ENCODE assay signal across 12 mouse cellular contexts in the genomic region with DNA sequence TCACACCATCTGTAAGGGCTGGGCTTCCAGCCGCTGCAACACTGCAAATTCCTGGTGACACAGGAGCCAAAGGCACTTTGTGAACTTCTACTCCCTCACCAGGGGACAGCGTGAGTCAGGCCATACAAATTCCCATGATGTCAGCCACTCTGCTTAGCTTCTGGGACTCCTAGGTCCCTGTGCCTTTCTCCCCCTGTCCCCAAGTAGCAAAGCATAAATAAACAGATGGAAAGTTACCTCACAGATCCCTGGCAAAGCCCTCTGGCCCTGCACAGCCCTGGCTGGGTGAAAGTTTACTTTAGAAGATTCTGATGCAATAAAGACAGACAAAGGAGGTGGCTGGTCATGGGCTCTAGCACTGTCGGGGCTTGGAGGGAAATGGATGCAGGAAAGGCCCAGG. TPM values are rescaled to one million over a fixed set of nuclear protein-coding genes. Genes with fewer than 3 reads are reported as not detected.
DNase-seq lines count a peak whose midpoint lies in the region; ATAC-seq and TF ChIP-seq lines count a peak whose summit lies in the region.
"Had no signal": no experiment of that assay in that cellular context is flagged by ENCODE, and none has a peak within 500 bp of the region (broad histone marks: within the 10 kb centered on the region; RNA-seq: fewer than 3 reads in every experiment).

No protein-coding gene starts in this region.

- no peak for ATAC-seq in hindbrain, embryonic 12.5 days (ENCODE audit: low FRiP score)

- no peaks in the 10 kb centered on the region for H3K79me2 ChIP-seq in myocyte (ENCODE audit: control insufficient read depth, insufficient read depth)

- H3K4me1 ChIP-seq in hindbrain, embryonic 10.5 days (replicated peaks): peaks cover 23% of the 10 kb centered on the region
- H3K4me1 ChIP-seq in hindbrain, embryonic 12.5 days: peaks cover 6% of the 10 kb centered on the region

- intact Hi-C loops in heart, postnatal 36 days (cut with DNase I): loop anchor here (5.0 kb wide), 1 partner anchor 49 kb away; no protein-coding TSS in a partner anchor

- H3K4me2 ChIP-seq in hindbrain, embryonic 12.5 days (replicated peaks): no peak overlapping the region
- H3K4me2 ChIP-seq in myocyte (ENCODE audit: low read depth): peak overlapping the region; percentile 47

- no peak for TF ChIP-seq POLR2A in myocyte (IDR thresholded peaks at IDR 0.05; ENCODE audit: insufficient read length, low read depth)

- DNase-seq in hindbrain, embryonic 10.5 days (ENCODE audit: low spot score): no peak
- peak; percentile 24 to 28 for DNase-seq in gastrocnemius, adult 8-10 months (ENCODE audit: low spot score in 2 of 2)
- peak; percentile 26 to 33 for DNase-seq in heart, postnatal 36 days
- DNase-seq in right cerebral cortex, postnatal 4 days: no peak
- no peak for DNase-seq in cerebellum, postnatal 10 days
- no peak for DNase-seq in kidney, postnatal 25 days
- DNase-seq: embryo, embryonic 11 days had no signal

- WGBS in hindbrain, embryonic 10.5 days: 49% methylated on average over 3 of the region's 3 CpGs
- 59% methylated on average over 3 of the region's 3 CpGs for WGBS in hindbrain, embryonic 12.5 days

- H3K36me3 ChIP-seq in hindbrain, embryonic 10.5 days: no peaks in the 10 kb centered on the region
- H3K36me3 ChIP-seq in hindbrain, embryonic 12.5 days: no peaks in the 10 kb centered on the region
- no peaks in the 10 kb centered on the region for H3K36me3 ChIP-seq in myocyte (ENCODE audit: control insufficient read depth, insufficient read depth)

- H3K9me3 ChIP-seq in hindbrain, embryonic 10.5 days: no peaks in the 10 kb centered on the region
- H3K9me3 ChIP-seq in hindbrain, embryonic 12.5 days (replicated peaks): no peaks in the 10 kb centered on the region

- H3K27me3 ChIP-seq in hindbrain, embryonic 10.5 days (ENCODE audit: insufficient read depth, poor library complexity, severe bottlenecking): no peaks in the 10 kb centered on the region
- H3K27me3 ChIP-seq in hindbrain, embryonic 12.5 days: no peaks in the 10 kb centered on the region
- H3K27me3 ChIP-seq in myocyte (ENCODE audit: control insufficient read depth, insufficient read depth, insufficient read length): no peaks in the 10 kb centered on the region

- no peak overlapping the region for H3K9ac ChIP-seq in hindbrain, embryonic 12.5 days

- H3K27ac ChIP-seq in hindbrain, embryonic 10.5 days: 0 out of 2 replicates have a peak overlapping the region, but pooled peaks have one; percentile 23
- H3K27ac ChIP-seq in hindbrain, embryonic 12.5 days: no peak overlapping the region
- H3K27ac ChIP-seq: kidney, postnatal 0 days; macrophage had no signal

- H3K4me3 ChIP-seq in hindbrain, embryonic 10.5 days: no peak overlapping the region
- H3K4me3 ChIP-seq in hindbrain, embryonic 12.5 days: no peak overlapping the region
- H3K4me3 ChIP-seq in myocyte: no peak overlapping the region

- no peak overlapping the region for H3ac ChIP-seq in myocyte (ENCODE audit: control insufficient read depth, insufficient read length)

TF ChIP-seq in myocyte, 11 proteins besides CTCF, POLR2A, EP300 and RAD21:
- TF ChIP-seq CEBPB (IDR thresholded peaks at IDR 0.05; ENCODE audit: insufficient read depth, poor library complexity, severe bottlenecking): peak; percentile 65
- TF ChIP-seq POLR2AphosphoS2 (IDR thresholded peaks at IDR 0.05; ENCODE audit: insufficient read length, low read depth): no peak
- no peak for TF ChIP-seq SRF (IDR thresholded peaks at IDR 0.05; ENCODE audit: control insufficient read depth, insufficient read length, low read depth)
- TF ChIP-seq REST (IDR thresholded peaks at IDR 0.05; ENCODE audit: insufficient read depth, insufficient read length): no peak
- no peak for TF ChIP-seq USF1 (IDR thresholded peaks at IDR 0.05; ENCODE audit: low read depth)
- TF ChIP-seq TCF12 (IDR thresholded peaks at IDR 0.05; ENCODE audit: insufficient read depth, poor library complexity, severe bottlenecking): no peak
- TF ChIP-seq MYOG (IDR thresholded peaks at IDR 0.05; ENCODE audit: control insufficient read depth in 1 of 3, insufficient read depth in 1 of 3, insufficient read length in 2 of 3, low read depth in 2 of 3): peak in 1 of 3 experiments; percentile 21
- TF ChIP-seq TCF3 (IDR thresholded peaks at IDR 0.05; ENCODE audit: insufficient read length, low read depth): no peak
- TF ChIP-seq MAX (IDR thresholded peaks at IDR 0.05; ENCODE audit: low read depth): no peak

RNA-seq across cellular contexts. Expression of gene Twist2, which starts 22.3 kb away (rescaled TPM):
- polyA plus RNA-seq in hindbrain, embryonic 10.5 days (2016; fragmentation: Nextera tagmentation; extraction: Ambion mirVana): 19.7 and 19.8 TPM in 2 replicates
- polyA plus RNA-seq in hindbrain, embryonic 12.5 days (2016; fragmentation: Nextera tagmentation; extraction: Ambion mirVana): 22.6 and 26.7 TPM in 2 replicates
- 1 to 10 TPM in 2 of 4 experiments, under 1 TPM in 2; 0.65 to 1.3 (median 0.93) TPM for total RNA-seq in gastrocnemius, adult 8-10 months (2022)
- 1 to 10 TPM; 1.1 to 1.7 TPM for total RNA-seq in heart, postnatal 36 days (2021)
- polyA plus RNA-seq in myocyte (2012; fragmentation: generic; extraction: Trizol): 16.6 TPM
- total RNA-seq: CH12.LX had no signal
- polyA plus RNA-seq: macrophage had no signal

Comparison
In these comparisons a context has a peak if more than half of its experiments do, and no peak if none do; other contexts are left out.
1. DNase-seq: peak in gastrocnemius, adult 8-10 months (2 of 2) and heart, postnatal 36 days (2 of 2); none in hindbrain, embryonic 10.5 days (single experiment), right cerebral cortex, postnatal 4 days (single experiment), cerebellum, postnatal 10 days (0 of 2) and kidney, postnatal 25 days (0 of 2).